Mouse (Mus musculus) heart, adult 2 months (tissue): ENCODE measurements at regions not wholly inside any gene's neighbourhood (a gene's known extent, or its start where the extent isn't known, plus 50 kb on each side); places are given as distances from the start of the nearest gene placed in this dataset.

Experiments
- CTCF ChIP-seq: fragments of 200-600 bp; IDR thresholded peaks from 2 replicates; pipeline ENCODE4 v1.8.1; 2022; ENCODE audit warnings: antibody characterized with exemption, mild to moderate bottlenecking, moderate library complexity
- EP300 ChIP-seq: fragments of 200-500 bp; IDR thresholded peaks from 2 replicates; pipeline ENCODE4 v1.6.1; 2011; ENCODE audit warnings: low read depth, low read length, control low read depth; ENCODE audit not compliant: insufficient read depth
- POLR2A ChIP-seq: fragments of 200-500 bp; IDR thresholded peaks from 2 replicates; pipeline ENCODE4 v1.6.1; 2011; ENCODE audit warnings: mild to moderate bottlenecking, low read depth, low read length, control low read depth; ENCODE audit not compliant: insufficient read depth

DNA sequence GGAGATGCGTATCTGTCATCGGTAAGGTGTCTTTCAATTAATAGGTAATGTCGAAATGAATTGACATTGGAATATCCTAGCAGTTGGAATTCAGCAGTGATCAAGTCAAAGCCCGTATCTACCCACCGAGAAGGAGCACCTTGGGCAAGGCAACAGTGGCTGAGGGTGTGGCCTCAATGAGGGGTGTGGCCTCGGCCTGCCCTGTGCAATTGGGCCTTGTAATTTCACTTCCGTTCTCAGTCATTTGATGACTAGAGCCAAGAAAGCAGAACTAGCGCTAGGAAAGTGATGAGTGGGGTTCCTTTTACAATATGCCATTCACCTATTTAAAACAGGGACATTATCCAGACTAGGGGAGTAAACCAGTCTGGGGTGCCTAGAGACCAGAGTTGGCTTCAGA is 77.6 kb downstream of the Elovl4 start:
- no peak for TF ChIP-seq CTCF
- no peak for TF ChIP-seq EP300
- no peak for TF ChIP-seq POLR2A
